In the genomic region with DNA sequence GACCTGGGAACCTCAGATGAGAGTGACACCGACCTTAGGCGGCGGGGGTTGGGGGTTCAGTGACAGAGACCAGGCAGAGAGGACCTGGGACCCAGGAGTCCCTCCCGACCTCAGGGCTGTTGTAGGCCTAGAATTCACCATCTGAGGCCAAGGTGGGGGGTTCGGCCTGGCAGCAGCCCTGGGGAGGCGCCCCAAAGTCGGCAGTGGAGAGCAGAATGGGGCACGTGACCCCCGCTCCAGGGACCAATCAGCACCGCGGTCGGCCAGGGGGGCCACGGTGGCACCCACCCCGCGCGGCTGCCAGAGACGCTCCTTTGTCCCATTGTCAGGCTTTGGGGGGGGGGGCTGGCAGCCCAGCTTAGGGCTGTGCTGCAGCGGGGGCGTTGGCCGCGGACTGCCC, we compare ENCODE assay signal across 8 mouse cellular contexts. TPM values are rescaled to one million over a fixed set of nuclear protein-coding genes. Genes with fewer than 3 reads are reported as not detected.
DNase-seq lines count a peak whose midpoint lies in the region; ATAC-seq lines count a peak whose summit lies in the region.

No protein-coding gene starts in this region.

- no peak; the same call in 1 of the 2 replicates for ATAC-seq in lung, embryonic 16.5 days (ENCODE audit: low read depth)
- peak; percentile 22 for ATAC-seq in hindbrain, embryonic 16.5 days
- ATAC-seq in neural tube, embryonic 13.5 days (ENCODE audit: low read depth) = peak; percentile 6
- ATAC-seq in granulocyte monocyte progenitor cell, adult 5-6 weeks (replicated peaks; ENCODE audit: poor library complexity, severe bottlenecking) = no peak

- H3K4me3 ChIP-seq in lung, embryonic 16.5 days (ENCODE audit: low read length) = peak overlapping the region; percentile 67
- H3K4me3 ChIP-seq in hindbrain, embryonic 16.5 days (ENCODE audit: low read length) = peak overlapping the region; percentile 94
- peak overlapping the region; percentile 74 for H3K4me3 ChIP-seq in neural tube, embryonic 13.5 days

- H3K27ac ChIP-seq in lung, embryonic 16.5 days (ENCODE audit: low read length) = no peak overlapping the region
- peak overlapping the region; percentile 83 for H3K27ac ChIP-seq in hindbrain, embryonic 16.5 days (ENCODE audit: low read depth, low read length)
- H3K27ac ChIP-seq in neural tube, embryonic 13.5 days (replicated peaks) = peak overlapping the region; percentile 78

- no peaks in the 10 kb centered on the region for H3K36me3 ChIP-seq in lung, embryonic 16.5 days (ENCODE audit: control insufficient read depth, insufficient read depth, low read length)
- H3K36me3 ChIP-seq in hindbrain, embryonic 16.5 days (ENCODE audit: control insufficient read depth, insufficient read depth, low read length) = no peaks in the 10 kb centered on the region
- H3K36me3 ChIP-seq in neural tube, embryonic 13.5 days = no peaks in the 10 kb centered on the region

- peak; percentile 10 for DNase-seq in adrenal gland, postnatal 10 days
- no peak for DNase-seq in adrenal gland, postnatal 36 days
- no peak for DNase-seq in lung, postnatal 4 days
- DNase-seq in ovary, postnatal 10 days (ENCODE audit: low spot score) = no peak

- peaks cover 44% of the 10 kb centered on the region for H3K27me3 ChIP-seq in lung, embryonic 16.5 days (ENCODE audit: control insufficient read depth, insufficient read depth, low read depth, low read length)
- no peaks in the 10 kb centered on the region for H3K27me3 ChIP-seq in hindbrain, embryonic 16.5 days (replicated peaks; ENCODE audit: control insufficient read depth, insufficient read depth, low read length)
- peaks cover 41% of the 10 kb centered on the region for H3K27me3 ChIP-seq in neural tube, embryonic 13.5 days

- WGBS in lung, embryonic 16.5 days = 10% methylated on average over 21 of the region's 21 CpGs
- WGBS in hindbrain, embryonic 16.5 days = 9% methylated on average over 13 of the region's 21 CpGs
- 7% methylated on average over 21 of the region's 21 CpGs for WGBS in neural tube, embryonic 13.5 days

- H3K4me2 ChIP-seq in lung, embryonic 16.5 days (ENCODE audit: low read depth, low read length) = peak overlapping the region; percentile 99
- peak overlapping the region; percentile 82 for H3K4me2 ChIP-seq in hindbrain, embryonic 16.5 days (ENCODE audit: low read length)
- peak overlapping the region; percentile 76 for H3K4me2 ChIP-seq in neural tube, embryonic 13.5 days

- peaks cover 22% of the 10 kb centered on the region for H3K4me1 ChIP-seq in lung, embryonic 16.5 days (replicated peaks; ENCODE audit: control insufficient read depth, insufficient read depth, low read length)
- peaks cover 37% of the 10 kb centered on the region for H3K4me1 ChIP-seq in hindbrain, embryonic 16.5 days (ENCODE audit: control insufficient read depth, insufficient read depth, low read depth, low read length)
- H3K4me1 ChIP-seq in neural tube, embryonic 13.5 days (replicated peaks) = peaks cover 66% of the 10 kb centered on the region

- peak overlapping the region; percentile 60 for H3K9ac ChIP-seq in lung, embryonic 16.5 days (ENCODE audit: low read length)
- H3K9ac ChIP-seq in hindbrain, embryonic 16.5 days (ENCODE audit: low read depth, low read length) = peak overlapping the region; percentile 90
- H3K9ac ChIP-seq in neural tube, embryonic 13.5 days = peak overlapping the region; percentile 85

- H3K9me3 ChIP-seq in lung, embryonic 16.5 days (ENCODE audit: control insufficient read depth, low read length) = no peaks in the 10 kb centered on the region
- no peaks in the 10 kb centered on the region for H3K9me3 ChIP-seq in hindbrain, embryonic 16.5 days (ENCODE audit: control insufficient read depth, low read length)
- H3K9me3 ChIP-seq in neural tube, embryonic 13.5 days = no peaks in the 10 kb centered on the region

RNA-seq across cellular contexts. Expression of gene Sema6b, which starts 0.8 kb away (rescaled TPM):
- total RNA-seq in adrenal gland, postnatal 10 days (2021) = 10 to 100 TPM; 13.3 to 14.9 TPM
- 10 to 100 TPM in 1 of 2 experiments, 1 to 10 TPM in 1; 6.4 to 10.0 TPM for total RNA-seq in adrenal gland, postnatal 36 days (2021)
- 1.2 and 1.7 TPM in 2 replicates for polyA plus RNA-seq in lung, embryonic 16.5 days (2015; fragmentation: Nextera tagmentation; extraction: Ambion mirVana)
- polyA plus RNA-seq in hindbrain, embryonic 16.5 days (2015; fragmentation: Nextera tagmentation; extraction: Ambion mirVana) = 12.5 and 12.7 TPM in 2 replicates
- 10.9 and 11.1 TPM in 2 replicates for polyA plus RNA-seq in neural tube, embryonic 13.5 days (2015; fragmentation: Nextera tagmentation; extraction: Ambion mirVana)
- total RNA-seq in granulocyte monocyte progenitor cell, adult 5-6 weeks (2014; fragmentation: Nextera tagmentation) = 4.3 and 5.1 TPM in 2 replicates
- 6.0 and 7.7 TPM in 2 replicates for total RNA-seq in granulocyte monocyte progenitor cell, adult 5-6 weeks (2017)

RNA-seq across cellular contexts. Expression of gene Lrg1, which starts 17.6 kb away (rescaled TPM):
- total RNA-seq in adrenal gland, postnatal 10 days (2021) = 10 to 100 TPM; 41.0 to 55.6 TPM
- 10 to 100 TPM; 15.5 to 31.3 TPM for total RNA-seq in adrenal gland, postnatal 36 days (2021)
- polyA plus RNA-seq in lung, embryonic 16.5 days (2015; fragmentation: Nextera tagmentation; extraction: Ambion mirVana) = 0.59 and 1.4 TPM in 2 replicates
- polyA plus RNA-seq in hindbrain, embryonic 16.5 days (2015; fragmentation: Nextera tagmentation; extraction: Ambion mirVana) = 0.68 and 0.91 TPM in 2 replicates
- polyA plus RNA-seq in neural tube, embryonic 13.5 days (2015; fragmentation: Nextera tagmentation; extraction: Ambion mirVana) = 0.22 TPM in 1 of 2 replicates, not detected in the other
- 0.45 and 0.96 TPM in 2 replicates for total RNA-seq in granulocyte monocyte progenitor cell, adult 5-6 weeks (2014; fragmentation: Nextera tagmentation)
- 0.69 and 2.6 TPM in 2 replicates for total RNA-seq in granulocyte monocyte progenitor cell, adult 5-6 weeks (2017)

RNA-seq across cellular contexts. Expression of gene Plin5, which starts 22.0 kb away (rescaled TPM):
- total RNA-seq in adrenal gland, postnatal 10 days (2021) = 100 to 1,000 TPM; 102 to 111 TPM
- 10 to 100 TPM; 36.7 to 62.1 TPM for total RNA-seq in adrenal gland, postnatal 36 days (2021)
- 1.3 and 2.1 TPM in 2 replicates for polyA plus RNA-seq in lung, embryonic 16.5 days (2015; fragmentation: Nextera tagmentation; extraction: Ambion mirVana)
- polyA plus RNA-seq in hindbrain, embryonic 16.5 days (2015; fragmentation: Nextera tagmentation; extraction: Ambion mirVana) = 2.4 and 3.4 TPM in 2 replicates
- 0.83 and 0.93 TPM in 2 replicates for polyA plus RNA-seq in neural tube, embryonic 13.5 days (2015; fragmentation: Nextera tagmentation; extraction: Ambion mirVana)
- total RNA-seq in granulocyte monocyte progenitor cell, adult 5-6 weeks (2014; fragmentation: Nextera tagmentation) = not detected in 2 replicates
- 0.09 TPM in 1 of 2 replicates, not detected in the other for total RNA-seq in granulocyte monocyte progenitor cell, adult 5-6 weeks (2017)

RNA-seq across cellular contexts. Expression of gene Tnfaip8l1, which starts 22.9 kb away (rescaled TPM):
- 10 to 100 TPM in 1 of 2 experiments, 1 to 10 TPM in 1; 9.5 to 11.0 TPM for total RNA-seq in adrenal gland, postnatal 10 days (2021)
- total RNA-seq in adrenal gland, postnatal 36 days (2021) = 1 to 10 TPM; 3.9 to 4.0 TPM
- 15.5 and 17.3 TPM in 2 replicates for polyA plus RNA-seq in lung, embryonic 16.5 days (2015; fragmentation: Nextera tagmentation; extraction: Ambion mirVana)
- polyA plus RNA-seq in hindbrain, embryonic 16.5 days (2015; fragmentation: Nextera tagmentation; extraction: Ambion mirVana) = 9.1 and 9.9 TPM in 2 replicates
- polyA plus RNA-seq in neural tube, embryonic 13.5 days (2015; fragmentation: Nextera tagmentation; extraction: Ambion mirVana) = 8.5 and 9.1 TPM in 2 replicates
- 1.0 and 1.1 TPM in 2 replicates for total RNA-seq in granulocyte monocyte progenitor cell, adult 5-6 weeks (2014; fragmentation: Nextera tagmentation)
- total RNA-seq in granulocyte monocyte progenitor cell, adult 5-6 weeks (2017) = 2.0 and 2.7 TPM in 2 replicates

RNA-seq across cellular contexts. Expression of gene Plin4, which starts 29.8 kb away (rescaled TPM):
- 10 to 100 TPM; 75.7 to 89.2 TPM for total RNA-seq in adrenal gland, postnatal 10 days (2021)
- 10 to 100 TPM; 75.1 to 86.5 TPM for total RNA-seq in adrenal gland, postnatal 36 days (2021)
- 0.15 and 0.28 TPM in 2 replicates for polyA plus RNA-seq in lung, embryonic 16.5 days (2015; fragmentation: Nextera tagmentation; extraction: Ambion mirVana)
- 0.07 and 0.10 TPM in 2 replicates for polyA plus RNA-seq in hindbrain, embryonic 16.5 days (2015; fragmentation: Nextera tagmentation; extraction: Ambion mirVana)
- polyA plus RNA-seq in neural tube, embryonic 13.5 days (2015; fragmentation: Nextera tagmentation; extraction: Ambion mirVana) = 0.03 and 0.11 TPM in 2 replicates
- total RNA-seq in granulocyte monocyte progenitor cell, adult 5-6 weeks (2014; fragmentation: Nextera tagmentation) = not detected in 2 replicates
- not detected in 2 replicates for total RNA-seq in granulocyte monocyte progenitor cell, adult 5-6 weeks (2017)

Comparison
In these comparisons a context has a peak if more than half of its experiments do, and no peak if none do; other contexts are left out.
1. ATAC-seq: peak in hindbrain, embryonic 16.5 days (single experiment) and neural tube, embryonic 13.5 days (single experiment); none in lung, embryonic 16.5 days (single experiment) and granulocyte monocyte progenitor cell, adult 5-6 weeks (single experiment).
2. RNA of gene Lrg1, which starts 17.6 kb away (total RNA-seq): 41.0 to 55.6 TPM in adrenal gland, postnatal 10 days and 15.5 to 31.3 TPM in adrenal gland, postnatal 36 days; 0.45 to 2.6 TPM in granulocyte monocyte progenitor cell, adult 5-6 weeks; every median in the first group is over 4 times any median in the second.
3. RNA of gene Plin5, which starts 22.0 kb away (total RNA-seq): 102 to 111 TPM in adrenal gland, postnatal 10 days and 36.7 to 62.1 TPM in adrenal gland, postnatal 36 days; 0.09 TPM in granulocyte monocyte progenitor cell, adult 5-6 weeks; every median in the first group is over 10 times any median in the second.
4. Peak in every context shown above with its lines, with median percentiles within 50 percentile points of each other: H3K4me2 ChIP-seq, H3K4me3 ChIP-seq and H3K9ac ChIP-seq.